Mouse (Mus musculus) kidney, adult 2 months (tissue): Measurements from ENCODE around the gene Zfyve19.

ENCODE experiments used
- CTCF ChIP-seq: fragments of 200-500 bp; conservative IDR thresholded peaks from 2 replicates; pipeline ENCODE4 v1.5.1; 2011; ENCODE audit warnings: low read depth, mild to moderate bottlenecking, control low read depth, low read length, moderate library complexity, mixed read lengths; ENCODE audit not compliant: insufficient read depth, insufficient read length
- POLR2A ChIP-seq: fragments of 200-500 bp; IDR thresholded peaks from one replicate; pipeline ENCODE4 v1.6.1; 2011; ENCODE audit warnings: low read depth, low read length, control low read depth

GRCm38 (mm10) chr2:119242548-119242947 lies 34.1 kb downstream of the Zfyve19 start:
- TF ChIP-seq CTCF = no peak
- no peak for TF ChIP-seq POLR2A
